Mouse (Mus musculus) T-helper 17 cell (primary cell): Measurements from ENCODE around the gene Med15.

Source experiments
- in situ Hi-C, 2 experiments: fragments of 300-600 bp; cut with MboI, MseI; formaldehyde crosslinking; loops; 1 replicate in 1 of 2; 2 replicates in 1 of 2; pipeline ENCODE4 v1.15.1; 2025; ENCODE audit warnings: high pct_unique_total_duplicates in 2 of 2

The Med15 gene

DNA sequence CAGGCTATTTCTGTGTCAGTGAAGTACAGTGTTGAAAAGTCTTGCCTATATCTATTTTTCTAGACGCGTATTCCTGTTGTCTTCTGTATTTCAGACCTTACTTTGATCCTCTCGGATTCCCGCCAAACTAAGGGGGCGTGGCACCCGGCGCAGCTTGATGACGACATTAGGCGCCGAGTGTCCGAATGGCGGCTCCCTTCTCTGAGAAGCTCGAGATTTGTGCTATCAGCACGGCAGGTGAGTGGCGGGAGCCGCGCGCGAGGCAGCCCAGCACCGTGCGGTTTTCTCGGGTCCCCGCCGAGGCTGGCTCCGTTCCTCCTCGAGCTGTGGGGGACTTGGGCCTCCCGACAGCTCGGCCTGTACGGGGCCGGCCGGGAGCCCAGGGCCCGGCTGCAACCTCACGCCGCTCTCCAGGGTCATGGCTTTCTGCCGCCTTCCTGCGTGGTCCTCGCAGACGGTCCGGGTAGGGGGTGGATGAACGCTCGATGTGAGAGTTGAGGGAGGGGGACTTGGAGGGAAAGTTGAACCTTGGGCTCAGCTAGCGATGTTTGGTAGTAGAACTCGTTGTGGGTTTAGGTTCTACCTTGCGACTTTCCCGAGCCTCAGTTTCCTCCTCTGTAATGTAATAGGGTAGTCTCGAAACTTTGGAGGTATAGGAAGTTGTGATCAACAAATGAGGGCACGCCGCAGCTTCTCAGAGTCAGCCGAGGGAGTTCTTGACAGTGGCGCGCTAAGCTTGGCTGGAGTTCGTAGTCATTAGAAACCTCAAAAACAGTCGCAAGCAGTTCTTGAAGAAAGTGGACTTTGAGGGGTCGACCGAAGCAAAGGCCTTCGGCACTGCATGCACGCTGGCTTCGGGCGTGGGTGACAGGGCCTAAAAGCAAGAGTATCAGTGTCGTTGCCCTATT, 113.2 kb downstream of the Med15 start, which contains the start of gene Smpd4:
Smpd4 (plus strand) TSS at position 157 of the 908 bp plus-strand sequence.
- in situ Hi-C loops = loop anchor here in 1 of 2 experiments (5.0 kb wide), 1 partner anchor 62 kb away; no protein-coding TSS in a partner anchor

GRCm38 (mm10) chr16:17617922-17618565, 114.6 kb downstream of the Med15 start:
- in situ Hi-C loops = loop anchor here in 1 of 2 experiments (5.0 kb wide), 1 partner anchor 61 kb away; no protein-coding TSS in a partner anchor

GRCm38 (mm10) chr16:17616212-17616611, 116.5 kb downstream of the Med15 start:
- in situ Hi-C loops = loop anchor here in 1 of 2 experiments (5.0 kb wide), 1 partner anchor 59 kb away; no protein-coding TSS in a partner anchor

DNA sequence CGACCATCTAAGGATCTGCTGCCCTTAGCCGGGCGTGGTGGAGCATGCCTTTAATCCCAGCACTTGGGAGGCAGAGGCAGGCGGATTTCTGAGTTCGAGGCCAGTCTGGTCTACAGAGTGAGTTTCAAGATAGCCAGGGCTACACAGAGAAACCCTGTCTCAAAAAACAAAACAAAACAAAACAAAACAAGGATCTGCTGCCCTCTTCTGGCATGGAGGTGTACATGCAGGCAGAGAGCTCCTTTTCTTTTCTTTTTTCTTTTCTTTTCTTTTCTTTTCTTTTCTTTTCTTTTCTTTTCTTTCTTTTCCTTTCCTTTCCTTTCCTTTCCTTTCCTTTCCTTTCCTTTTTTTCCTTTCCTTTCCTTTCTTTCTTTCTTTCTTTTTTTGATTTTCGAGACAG, 118.0 kb downstream of the Med15 start:
- in situ Hi-C loops = loop anchor here in 1 of 2 experiments (5.0 kb wide), 1 partner anchor 57 kb away; no protein-coding TSS in a partner anchor

DNA sequence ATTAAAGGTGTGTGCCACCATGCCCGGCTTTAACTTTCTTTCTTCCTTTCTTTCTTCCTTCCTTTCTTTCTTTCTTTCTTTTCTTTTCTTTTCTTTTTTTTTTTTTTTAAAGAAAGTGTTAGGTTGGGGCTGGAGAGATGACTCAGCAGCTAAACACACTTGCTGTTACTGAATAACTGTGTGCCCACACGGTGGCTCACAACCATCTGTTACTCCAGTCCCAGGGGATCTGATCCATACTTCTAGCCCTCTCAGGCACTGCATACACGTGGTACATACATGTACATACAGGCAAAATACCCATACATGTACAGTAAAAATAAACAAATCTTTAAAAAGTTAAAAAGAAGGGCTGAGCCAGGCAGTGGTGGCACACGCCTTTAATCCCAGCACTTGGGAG, 121.3 kb downstream of the Med15 start:
- in situ Hi-C loops = no loop called here

DNA sequence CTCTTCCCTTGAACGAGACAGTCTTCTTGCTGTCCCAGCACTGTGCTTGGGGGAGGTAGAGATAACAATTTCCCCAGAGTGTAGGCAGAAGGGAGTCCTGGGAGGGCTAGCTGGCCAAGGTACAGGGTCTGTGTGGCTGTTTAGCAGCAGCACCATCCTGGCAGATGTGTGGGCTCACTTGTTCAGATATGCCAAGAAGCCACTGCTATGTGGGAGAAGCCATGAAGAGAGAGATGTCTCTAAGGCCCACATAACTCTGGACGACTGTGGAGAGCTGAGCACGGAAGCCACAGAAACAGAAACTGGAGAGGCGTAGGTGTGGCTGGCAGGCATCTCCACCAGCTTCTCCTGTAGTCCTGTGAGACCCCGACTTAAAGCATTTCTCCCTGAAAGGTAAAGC, 127.0 kb downstream of the Med15 start:
- in situ Hi-C loops = no loop called here

GRCm38 (mm10) chr16:17604941-17605340, 127.8 kb downstream of the Med15 start:
- in situ Hi-C loops = no loop called here
